Mouse (Mus musculus) heart, postnatal 0 days (tissue): ENCODE results near the gene Gchfr. TPM values are rescaled to one million over a fixed set of nuclear protein-coding genes. Genes with fewer than 3 reads are reported as not detected.
A peak's percentile ranks its signal among the peaks of the same experiment; 100 is the strongest.

Experiments used
- ATAC-seq: fragments of 200-750 bp; cut with Nextera tagmentation; 2 replicates; pipeline ENCODE4 v1.8.0; 2017; ENCODE audit warnings: low read depth, moderate number of reproducible peaks, moderate library complexity; ENCODE audit not compliant: insufficient read depth
- DNase-seq: peaks from one replicate; pipeline ENCODE4 v3.0.0-alpha.2; 2016; ENCODE audit warnings: low spot score
- H3K27ac ChIP-seq: fragments of 300-500 bp; sonication (generic); 2 replicates; pipeline ENCODE4 v1.5.1; 2014; ENCODE audit warnings: low read depth, mild to moderate bottlenecking
- H3K27me3 ChIP-seq: fragments of 300-500 bp; sonication (generic); 2 replicates; pipeline ENCODE4 v1.6.1; 2014; ENCODE audit warnings: low read length, mixed read lengths; ENCODE audit not compliant: control insufficient read depth, insufficient read depth
- H3K36me3 ChIP-seq: fragments of 300-500 bp; sonication (generic); replicated peaks from 2 replicates; pipeline ENCODE4 v1.6.1; 2014; ENCODE audit warnings: low read length, mixed read lengths; ENCODE audit not compliant: control insufficient read depth, insufficient read depth
- H3K4me1 ChIP-seq: fragments of 300-500 bp; sonication (generic); 2 replicates; pipeline ENCODE4 v1.6.1; 2014; ENCODE audit warnings: antibody characterized with exemption; ENCODE audit not compliant: control insufficient read depth, insufficient read depth
- H3K4me2 ChIP-seq: fragments of 300-500 bp; sonication (generic); 2 replicates; pipeline ENCODE4 v1.6.1; 2014; ENCODE audit warnings: low read depth, mild to moderate bottlenecking, low read length, moderate library complexity
- H3K4me3 ChIP-seq: fragments of 300-500 bp; sonication (generic); 2 replicates; pipeline ENCODE4 v1.5.1; 2014; ENCODE audit warnings: low read depth, low read length
- H3K9ac ChIP-seq: fragments of 300-500 bp; sonication (generic); replicated peaks from 2 replicates; pipeline ENCODE4 v1.6.1; 2014; ENCODE audit warnings: low read depth, low read length, mixed read lengths
- H3K9me3 ChIP-seq: fragments of 300-500 bp; sonication (generic); replicated peaks from 2 replicates; pipeline ENCODE4 v1.6.1; 2016; ENCODE audit warnings: low read length; ENCODE audit not compliant: control insufficient read depth
- CTCF ChIP-seq: IDR thresholded peaks from 2 replicates; pipeline ENCODE4 v1.5.1; 2016; ENCODE audit warnings: antibody characterized with exemption, control low read depth, low read depth
- EP300 ChIP-seq: IDR thresholded peaks from 2 replicates; pipeline ENCODE4 v1.6.1; 2016; ENCODE audit warnings: antibody characterized with exemption, low read depth
- WGBS: fragments of 180-500 bp; shearing (Covaris S2); extraction: QIAGEN DNeasy Blood & Tissue Kit; methylation state at CpG from one replicate; pipeline ENCODE4 v1.1.7; 2014; 5-methylcytosine and 5-hydroxymethylcytosine counted together
- polyA plus RNA-seq: library from polyadenylated mRNA; unstranded; fragments of >200 nt; fragmentation: Nextera tagmentation; extraction: Ambion mirVana; gene quantifications from 2 replicates; pipeline ENCODE4 v1.2.1, GENCODE M21; 2015
- total RNA-seq: library from RNA; depleted of rRNA; stranded (reverse); fragments of >200 nt; gene quantifications from 2 replicates; pipeline ENCODE4 v1.2.3, GENCODE M21; 2014; ENCODE audit warnings: low replicate concordance

The Gchfr gene
- total and polyA plus RNA-seq, 2 experiments from 2014 or later = 5.6 to 12.0 TPM

DNA sequence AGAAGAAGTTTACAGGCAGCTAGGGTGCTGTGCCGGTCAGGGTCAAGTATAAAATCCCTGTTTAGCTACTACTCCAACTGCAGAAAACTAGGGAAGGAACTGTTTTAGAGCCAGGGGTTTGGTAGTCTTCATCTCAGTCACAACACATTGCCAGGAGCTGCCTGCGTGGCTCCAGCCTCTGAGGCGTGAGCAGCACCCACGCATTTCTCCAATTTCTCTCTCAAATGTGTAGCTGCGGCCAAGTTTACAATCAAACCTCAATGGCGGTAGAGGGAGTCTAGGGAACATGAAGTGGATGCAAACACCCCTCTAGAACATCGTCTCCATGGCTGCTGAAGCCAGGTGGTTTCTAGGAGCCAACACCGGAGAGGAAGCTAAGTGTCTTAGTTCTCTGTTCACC, 19.8 kb upstream of the Gchfr start:
- 82% methylated on average over 8 of the region's 8 CpGs for whole genome bisulfite sequencing
- Histone ChIP-seq H3K9me3 (no peaks in the 10 kb centered on the region), H3K27me3 (no peaks in the 10 kb centered on the region), H3K4me2 (no peak overlapping the region), H3K36me3 (peaks cover 83% of the 10 kb centered on the region), H3K4me3 (no peak overlapping the region), H3K27ac (no peak overlapping the region), H3K4me1 (no peaks in the 10 kb centered on the region), H3K9ac (no peak overlapping the region)
- DNase-seq = no peak
- ATAC-seq = no peak
- TF ChIP-seq EP300 = no peak
- TF ChIP-seq CTCF = no peak

GRCm38 (mm10) chr2:119152255-119152654, 15.3 kb upstream of the Gchfr start:
- Histone ChIP-seq H3K4me3 (no peak overlapping the region), H3K4me1 (peaks cover 9% of the 10 kb centered on the region; the same call in 1 of the 2 replicates), H3K36me3 (peaks cover 62% of the 10 kb centered on the region), H3K4me2 (no peak overlapping the region), H3K9me3 (no peaks in the 10 kb centered on the region), H3K27me3 (no peaks in the 10 kb centered on the region), H3K9ac (no peak overlapping the region), H3K27ac (no peak overlapping the region)
- ATAC-seq (no peak), DNase-seq (no peak)
- WGBS = 34% methylated on average over 6 of the region's 6 CpGs
- TF ChIP-seq CTCF = no peak

DNA sequence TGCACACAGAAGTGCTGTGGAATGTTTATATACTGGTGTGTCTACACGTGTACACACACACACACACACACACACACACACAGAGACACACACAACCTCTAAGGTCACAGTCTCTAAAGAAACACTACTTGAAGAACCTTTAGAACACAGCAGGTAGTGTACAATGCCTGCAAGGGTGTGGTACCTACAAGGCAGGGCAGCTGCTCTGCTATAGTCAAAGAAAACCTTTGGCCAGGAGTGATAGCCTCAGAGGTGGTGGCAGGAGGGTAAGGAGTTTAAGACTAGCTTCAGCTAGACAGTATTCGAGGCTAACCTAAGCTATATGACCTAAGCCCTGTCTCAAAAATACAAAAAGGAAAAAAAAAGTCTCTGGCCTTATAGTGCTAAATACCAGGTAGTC, 12.9 kb upstream of the Gchfr start:
- H3K4me2 ChIP-seq = no peak overlapping the region
- WGBS = 75% methylated on average over 2 of the region's 2 CpGs
- no peak overlapping the region for H3K27ac ChIP-seq

DNA sequence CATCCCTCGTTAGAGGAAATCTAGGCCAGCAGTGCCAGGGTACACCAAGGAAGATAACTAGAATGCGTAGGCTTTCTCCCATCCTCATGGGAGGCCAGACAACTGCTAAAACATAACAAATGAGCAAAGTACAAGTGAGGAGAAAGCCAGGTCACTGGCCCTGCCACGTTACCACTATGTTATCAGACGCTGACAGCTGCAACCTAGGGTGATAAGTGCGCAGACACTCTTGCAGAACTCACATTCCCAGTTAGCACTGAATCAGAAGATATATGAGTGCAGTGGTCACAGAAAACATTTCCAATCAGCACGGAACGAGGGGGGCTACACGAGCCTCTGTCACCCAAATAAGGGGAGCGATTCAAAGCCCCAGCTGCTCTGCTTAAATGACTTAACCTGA, 12.2 kb upstream of the Gchfr start:
- TF ChIP-seq CTCF = no peak
- no peak for TF ChIP-seq EP300
- DNase-seq (no peak), ATAC-seq (no peak)
- H3K36me3 ChIP-seq = peaks cover 39% of the 10 kb centered on the region
- peaks cover 9% of the 10 kb centered on the region; the same call in 1 of the 2 replicates for H3K4me1 ChIP-seq
- no peaks in the 10 kb centered on the region for H3K9me3 ChIP-seq
- 27% methylated on average over 9 of the region's 9 CpGs for WGBS
- H3K4me2 ChIP-seq = peak overlapping the region; percentile 95
- no peak overlapping the region; the same call in 1 of the 2 replicates for H3K9ac ChIP-seq
- H3K27ac ChIP-seq = no peak overlapping the region
- no peaks in the 10 kb centered on the region for H3K27me3 ChIP-seq
- peak overlapping the region; percentile 98 for H3K4me3 ChIP-seq

More for the DNA sequence above, 12.9 kb upstream of the Gchfr start:
- Histone ChIP-seq H3K27me3 (no peaks in the 10 kb centered on the region), H3K36me3 (peaks cover 46% of the 10 kb centered on the region), H3K4me1 (peaks cover 9% of the 10 kb centered on the region; the same call in 1 of the 2 replicates), H3K9ac (no peak overlapping the region), H3K4me3 (no peak overlapping the region), H3K9me3 (no peaks in the 10 kb centered on the region)
- no peak for DNase-seq
- TF ChIP-seq CTCF (no peak), EP300 (no peak)
- no peak for ATAC-seq

GRCm38 (mm10) chr2:119156081-119156680, 11.4 kb upstream of the Gchfr start:
- Histone ChIP-seq H3K4me2 (peak overlapping the region; percentile 95), H3K36me3 (peaks cover 31% of the 10 kb centered on the region), H3K4me3 (peak overlapping the region; percentile 98), H3K27me3 (no peaks in the 10 kb centered on the region), H3K27ac (peak overlapping the region; percentile 77), H3K4me1 (peaks cover 11% of the 10 kb centered on the region), H3K9me3 (no peaks in the 10 kb centered on the region), H3K9ac (peak overlapping the region; percentile 96)
- ATAC-seq (peak; percentile 27; the same call in 1 of the 2 replicates), DNase-seq (no peak)
- 3% methylated on average over 34 of the region's 34 CpGs for WGBS
- no peak for TF ChIP-seq EP300
- no peak for TF ChIP-seq CTCF
